Mouse (Mus musculus) spleen, adult 2 months (tissue): ENCODE measurements around the gene Scgn. TPM values are rescaled to one million over a fixed set of nuclear protein-coding genes. Genes with fewer than 3 reads are reported as not detected.

Experiments
- DNase-seq, 2 experiments: peaks; one replicate each; pipeline versions ENCODE4 v3.0.0 to v3.0.0-alpha.2; 2012 to 2021; ENCODE audit warnings: low spot score in 2 of 2, low read depth in 1 of 2
- H3K27ac ChIP-seq: fragments of 200-500 bp; 2 replicates; pipeline ENCODE4 v1.5.1; 2012; ENCODE audit warnings: low read length, inconsistent platforms; ENCODE audit not compliant: insufficient read depth
- H3K27me3 ChIP-seq: fragments of 200-500 bp; 2 replicates; pipeline ENCODE4 v1.6.1; 2012; ENCODE audit warnings: mild to moderate bottlenecking, moderate library complexity, low read length, inconsistent platforms; ENCODE audit not compliant: control insufficient read depth, insufficient read depth
- H3K36me3 ChIP-seq: fragments of 200-500 bp; 2 replicates; pipeline ENCODE4 v1.6.1; 2012; ENCODE audit warnings: mild to moderate bottlenecking, low read length, inconsistent platforms; ENCODE audit not compliant: control insufficient read depth, insufficient read depth
- H3K4me1 ChIP-seq: fragments of 200-500 bp; 2 replicates; pipeline ENCODE4 v1.6.1; 2011; ENCODE audit warnings: inconsistent platforms; ENCODE audit not compliant: control insufficient read depth, insufficient read depth, insufficient read length
- H3K4me3 ChIP-seq: fragments of 200-500 bp; 2 replicates; pipeline ENCODE4 v1.5.1; 2011; ENCODE audit warnings: mild to moderate bottlenecking, inconsistent platforms; ENCODE audit not compliant: insufficient read depth, insufficient read length; ENCODE audit errors: extremely low read depth
- CTCF ChIP-seq: fragments of 200-500 bp; IDR thresholded peaks from 2 replicates; pipeline ENCODE4 v1.5.1; 2011; ENCODE audit warnings: mild to moderate bottlenecking, inconsistent platforms; ENCODE audit not compliant: insufficient read depth, insufficient read length, insufficient replicate concordance; ENCODE audit errors: extremely low read depth
- POLR2A ChIP-seq: fragments of 200-500 bp; IDR thresholded peaks from 2 replicates; pipeline ENCODE4 v1.6.1; 2011; ENCODE audit warnings: low read depth, low read length, inconsistent platforms
- WGBS: fragments of 180-500 bp; shearing (Covaris S2); methylation state at CpG from one replicate; pipeline ENCODE4 v1.1.7; 2018; 5-methylcytosine and 5-hydroxymethylcytosine counted together
- polyA plus RNA-seq: library from polyadenylated mRNA; depleted of rRNA; stranded (reverse); fragments of >200 nt; gene quantifications from 2 replicates; pipeline ENCODE4 v1.2.3, GENCODE M21; 2012

Scgn gene
- polyA plus RNA-seq, 1 experiment: not detected

- WGBS: 93% methylated on average over 9 of the region's 9 CpGs
- Histone ChIP-seq H3K27ac (no peak overlapping the region), H3K36me3 (no peaks in the 10 kb centered on the region), H3K4me1 (no peaks in the 10 kb centered on the region), H3K4me3 (no peak overlapping the region), H3K27me3 (no peaks in the 10 kb centered on the region)
- no peak for TF ChIP-seq CTCF
- no peak for DNase-seq
Measured at GRCm38 (mm10) chr13:23930461-23930860, 60.6 kb downstream of the Scgn start.

- WGBS: 65% methylated on average over 3 of the region's 3 CpGs
- Histone ChIP-seq H3K4me1 (no peaks in the 10 kb centered on the region), H3K27ac (no peak overlapping the region), H3K36me3 (no peaks in the 10 kb centered on the region), H3K4me3 (no peak overlapping the region), H3K27me3 (no peaks in the 10 kb centered on the region)
- no peak for DNase-seq
- TF ChIP-seq POLR2A: no peak
- no peak for TF ChIP-seq CTCF
Measured at GRCm38 (mm10) chr13:23928637-23929036, 62.4 kb downstream of the Scgn start.

- Histone ChIP-seq H3K27ac (no peak overlapping the region), H3K4me1 (no peaks in the 10 kb centered on the region), H3K27me3 (no peaks in the 10 kb centered on the region), H3K4me3 (no peak overlapping the region), H3K36me3 (no peaks in the 10 kb centered on the region)
- TF ChIP-seq CTCF: no peak
- TF ChIP-seq POLR2A: no peak
- no peak for DNase-seq
- 54% methylated on average over 2 of the region's 2 CpGs for WGBS
Measured at GRCm38 (mm10) chr13:23925792-23926191, 65.2 kb downstream of the Scgn start.

GRCm38 (mm10) chr13:23917674-23918073 lies 73.3 kb downstream of the Scgn start:
- H3K27ac ChIP-seq: no peak overlapping the region
- TF ChIP-seq POLR2A: no peak
- TF ChIP-seq CTCF: no peak
- DNase-seq: no peak
- 81% methylated on average over 4 of the region's 4 CpGs for WGBS
- H3K4me1 ChIP-seq: peaks cover 10% of the 10 kb centered on the region; the same call in 1 of the 2 replicates
- no peaks in the 10 kb centered on the region for H3K36me3 ChIP-seq
- H3K27me3 ChIP-seq: no peaks in the 10 kb centered on the region
- no peak overlapping the region for H3K4me3 ChIP-seq

GRCm38 (mm10) chr13:23916132-23916531 lies 74.9 kb downstream of the Scgn start:
- 70% methylated on average over 1 of the region's 1 CpGs for WGBS
- H3K36me3 ChIP-seq: no peaks in the 10 kb centered on the region
- no peaks in the 10 kb centered on the region for H3K27me3 ChIP-seq
- no peak for DNase-seq
- H3K4me1 ChIP-seq: peaks cover 12% of the 10 kb centered on the region; the same call in 1 of the 2 replicates
- no peak overlapping the region for H3K27ac ChIP-seq
- no peak overlapping the region for H3K4me3 ChIP-seq
- TF ChIP-seq POLR2A: no peak
- no peak for TF ChIP-seq CTCF

- no peak for DNase-seq
- 65% methylated on average over 9 of the region's 9 CpGs for WGBS
- Histone ChIP-seq H3K4me1 (peaks cover 20% of the 10 kb centered on the region; the same call in 1 of the 2 replicates), H3K36me3 (no peaks in the 10 kb centered on the region), H3K4me3 (no peak within 1 kb of the TSS), H3K27ac (peak within 1 kb of the TSS; percentile 88), H3K27me3 (no peaks in the 10 kb centered on the region)
- TF ChIP-seq CTCF (no peak), POLR2A (no peak)
Measured at GRCm38 (mm10) chr13:23914376-23915167, 76.4 kb downstream of the Scgn start, which contains the start of gene Slc17a4. Gene Slc17a4 (minus strand): TSS chr13:23915009.

- H3K36me3 ChIP-seq: no peaks in the 10 kb centered on the region
- H3K27ac ChIP-seq: peak overlapping the region; percentile 88
- no peak overlapping the region for H3K4me3 ChIP-seq
- WGBS: 14% methylated on average over 6 of the region's 6 CpGs
- no peaks in the 10 kb centered on the region for H3K27me3 ChIP-seq
- DNase-seq: peak; percentile 52 to 61
- peaks cover 20% of the 10 kb centered on the region for H3K4me1 ChIP-seq
- TF ChIP-seq CTCF: no peak
- TF ChIP-seq POLR2A: peak; percentile 8; the same call in 1 of the 2 replicates
Measured at GRCm38 (mm10) chr13:23913791-23914306, 77.2 kb downstream of the Scgn start.
